In genomic region chr3:27209707-27210106, GRCm38 (mm10) we compare ENCODE assay signal across 9 mouse cellular contexts. TPM values are rescaled to one million over a fixed set of nuclear protein-coding genes. Genes with fewer than 3 reads are reported as not detected.
DNase-seq lines count a peak whose midpoint lies in the region; ATAC-seq and TF ChIP-seq lines count a peak whose summit lies in the region.
"Had no signal": no experiment of that assay in that cellular context is flagged by ENCODE, and none has a peak within 500 bp of the region (broad histone marks: within the 10 kb centered on the region; RNA-seq: fewer than 3 reads in every experiment).

No protein-coding gene starts in this region.

- TF ChIP-seq POLR2A in bone marrow macrophage, adult 2 months (IDR thresholded peaks at IDR 0.05; ENCODE audit: borderline replicate concordance, low read depth, low read length), result no peak

- peak overlapping the region; percentile 95 for H3K27ac ChIP-seq in bone marrow macrophage, adult 2 months (ENCODE audit: insufficient read depth, low read depth, low read length)

- intact Hi-C loops in gastrocnemius, postnatal 14 days (cut with DNase I; ENCODE audit: low total_unique reads), result no loop called here
- intact Hi-C loops in left cerebral cortex, postnatal 36 days (cut with DNase I), result no loop called here

- ATAC-seq in erythroid progenitor cell, adult 5-6 weeks (replicated peaks; ENCODE audit: low FRiP score, poor library complexity, severe bottlenecking), result no peak

- H3K79me2 ChIP-seq in C2C12 (ENCODE audit: control insufficient read depth, insufficient read depth), result no peaks in the 10 kb centered on the region

- H3K79me3 ChIP-seq in C2C12 (ENCODE audit: low read depth), result no peaks in the 10 kb centered on the region

- no peaks in the 10 kb centered on the region for H3K27me3 ChIP-seq in C2C12 (ENCODE audit: control insufficient read depth, insufficient read depth, insufficient read length)

- no peak overlapping the region for H3K4me3 ChIP-seq in C2C12 (ENCODE audit: insufficient read depth, poor library complexity, severe bottlenecking)
- peak overlapping the region; percentile 36 for H3K4me3 ChIP-seq in bone marrow macrophage, adult 2 months (ENCODE audit: insufficient read depth, low read length)

- peak; percentile 23 for DNase-seq in gastrocnemius, postnatal 25 days
- no peak for DNase-seq in gastrocnemius, postnatal 14 days
- peak; percentile 47 for DNase-seq in left cerebral cortex, postnatal 36 days (ENCODE audit: low spot score in 2 of 2)
- DNase-seq in thymus, postnatal 4 days, result no peak
- DNase-seq in cerebellum, postnatal 4 days (ENCODE audit: low spot score in 2 of 2), result no peak
- DNase-seq: thymus, postnatal 14 days had no signal

- TF ChIP-seq CTCF in C2C12 (IDR thresholded peaks at IDR 0.05; ENCODE audit: control insufficient read depth, insufficient read depth, insufficient read length), result no peak
- no peak for TF ChIP-seq CTCF in bone marrow macrophage, adult 2 months (IDR thresholded peaks at IDR 0.05; ENCODE audit: low read depth, low read length)

- peak overlapping the region; percentile 31 for H3ac ChIP-seq in C2C12 (ENCODE audit: control insufficient read depth, insufficient read length, low read depth)

- peaks cover 10% of the 10 kb centered on the region for H3K36me3 ChIP-seq in C2C12 (ENCODE audit: control insufficient read depth, insufficient read depth)

- H3K4me1 ChIP-seq in bone marrow macrophage, adult 2 months (ENCODE audit: control insufficient read depth, insufficient read depth, low read length), result peaks cover 61% of the 10 kb centered on the region

TF ChIP-seq in C2C12, 6 proteins besides CTCF, POLR2A, EP300 and RAD21:
- TF ChIP-seq MAX (IDR thresholded peaks at IDR 0.05) (peak; percentile 66), USF1 (IDR thresholded peaks at IDR 0.05; ENCODE audit: low read depth) (no peak), MYOG (IDR thresholded peaks at IDR 0.05; ENCODE audit: control insufficient read depth, extremely low read depth, insufficient read length) (no peak), CEBPB (IDR thresholded peaks at IDR 0.05; ENCODE audit: low read depth) (peak; percentile 48), FOSL1 (IDR thresholded peaks at IDR 0.05; ENCODE audit: insufficient read depth, low read length, poor library complexity, severe bottlenecking) (peak; percentile 71), MYOD1 (IDR thresholded peaks at IDR 0.05; ENCODE audit: control insufficient read depth, insufficient read length, low read depth) (peak; percentile 37)
TF ChIP-seq in C2C12: peak in this region for 4.

RNA-seq across cellular contexts. Expression of gene Nceh1, which starts 26.9 kb away (rescaled TPM):
- 10 to 100 TPM; 20.2 to 21.8 TPM for total RNA-seq in gastrocnemius, postnatal 25 days (2021)
- 10 to 100 TPM; 11.0 to 19.7 TPM for total RNA-seq in gastrocnemius, postnatal 14 days (2021)
- 8.3 TPM for polyA plus RNA-seq in C2C12 (2012; fragmentation: generic; extraction: Trizol)
- 126 and 137 TPM in 2 replicates for polyA plus RNA-seq in bone marrow macrophage, adult 2 months (2012; ENCODE audit: insufficient read depth, insufficient read length, missing spikeins)
- total RNA-seq in left cerebral cortex, postnatal 36 days (2021), result 100 to 1,000 TPM; 111 to 126 TPM
- total RNA-seq in erythroid progenitor cell, adult 5-6 weeks (2015; ENCODE audit: low replicate concordance), result 3.8 and 15.5 TPM in 2 replicates
- total RNA-seq in erythroid progenitor cell, adult 5-6 weeks (2017; ENCODE audit: low replicate concordance), result 4.1 and 7.3 TPM in 2 replicates

RNA-seq across cellular contexts. Expression of gene Ect2, which starts 56.0 kb away (rescaled TPM):
- under 1 TPM; 0.88 to 0.95 TPM for total RNA-seq in gastrocnemius, postnatal 25 days (2021)
- 1 to 10 TPM; 3.6 to 4.7 TPM for total RNA-seq in gastrocnemius, postnatal 14 days (2021)
- polyA plus RNA-seq in C2C12 (2012; fragmentation: generic; extraction: Trizol), result 19.8 TPM
- polyA plus RNA-seq in bone marrow macrophage, adult 2 months (2012; ENCODE audit: insufficient read depth, insufficient read length, missing spikeins), result 20.5 and 26.0 TPM in 2 replicates
- 1 to 10 TPM in 1 of 2 experiments, under 1 TPM in 1; 0.96 to 1.1 TPM for total RNA-seq in left cerebral cortex, postnatal 36 days (2021)
- 188 and 294 TPM in 2 replicates for total RNA-seq in erythroid progenitor cell, adult 5-6 weeks (2015; ENCODE audit: low replicate concordance)
- total RNA-seq in erythroid progenitor cell, adult 5-6 weeks (2017; ENCODE audit: low replicate concordance), result 311 and 332 TPM in 2 replicates

Comparison
In these comparisons a context has a peak if more than half of its experiments do, and no peak if none do; other contexts are left out.
1. DNase-seq: peak in gastrocnemius, postnatal 25 days (single experiment) and left cerebral cortex, postnatal 36 days (2 of 2); none in gastrocnemius, postnatal 14 days (single experiment), thymus, postnatal 4 days (single experiment) and cerebellum, postnatal 4 days (0 of 2).
2. RNA of gene Nceh1, which starts 26.9 kb away (total RNA-seq): 111 to 126 TPM in left cerebral cortex, postnatal 36 days; 20.2 to 21.8 TPM in gastrocnemius, postnatal 25 days, 11.0 to 19.7 TPM in gastrocnemius, postnatal 14 days and 3.8 to 15.5 TPM in erythroid progenitor cell, adult 5-6 weeks; every median in the first group is over 4 times any median in the second.
3. RNA of gene Ect2, which starts 56.0 kb away (total RNA-seq): 188 to 332 TPM in erythroid progenitor cell, adult 5-6 weeks; 3.6 to 4.7 TPM in gastrocnemius, postnatal 14 days, 0.96 to 1.1 TPM in left cerebral cortex, postnatal 36 days and 0.88 to 0.95 TPM in gastrocnemius, postnatal 25 days; every median in the first group is over 10 times any median in the second.